Mouse (Mus musculus) erythroblast, embryonic 14.5 days (primary cell): ENCODE results near the gene Smc3. TPM values are rescaled to one million over a fixed set of nuclear protein-coding genes. Genes with fewer than 3 reads are reported as not detected.

Experiments
- H3K27me3 ChIP-seq: 2 replicates; pipeline ENCODE4 v1.6.1; 2012; ENCODE audit warnings: inconsistent platforms; ENCODE audit not compliant: control insufficient read depth
- H3K36me3 ChIP-seq: 2 replicates; pipeline ENCODE4 v1.6.1; 2012; ENCODE audit warnings: mild to moderate bottlenecking, inconsistent platforms; ENCODE audit not compliant: control insufficient read depth
- H3K4me1 ChIP-seq: 2 replicates; pipeline ENCODE4 v1.6.1; 2012; ENCODE audit warnings: inconsistent platforms; ENCODE audit not compliant: control insufficient read depth
- H3K4me3 ChIP-seq: replicated peaks from 2 replicates; pipeline ENCODE3; 2012; ENCODE audit warnings: moderate library complexity, mild to moderate bottlenecking, inconsistent platforms
- H3K9me3 ChIP-seq: 2 replicates; pipeline ENCODE4 v1.6.1; 2012; ENCODE audit warnings: low read length, inconsistent platforms, mixed read lengths; ENCODE audit not compliant: control insufficient read depth
- GATA1 ChIP-seq: IDR thresholded peaks from 2 replicates; pipeline ENCODE4 v1.6.1; 2012; ENCODE audit warnings: low read length, inconsistent platforms, mixed read lengths
- TAL1 ChIP-seq: IDR thresholded peaks from 3 replicates; pipeline ENCODE4 v1.6.1; 2012; ENCODE audit warnings: low read length, inconsistent platforms, mixed read lengths
- polyA plus RNA-seq: library from polyadenylated mRNA; stranded (reverse); fragments of >175 nt; gene quantifications from 2 replicates; pipeline ENCODE4 v1.2.3, GENCODE M21; 2012

The Smc3 gene
- polyA plus RNA-seq, 1 experiment, result 3.6 TPM

DNA sequence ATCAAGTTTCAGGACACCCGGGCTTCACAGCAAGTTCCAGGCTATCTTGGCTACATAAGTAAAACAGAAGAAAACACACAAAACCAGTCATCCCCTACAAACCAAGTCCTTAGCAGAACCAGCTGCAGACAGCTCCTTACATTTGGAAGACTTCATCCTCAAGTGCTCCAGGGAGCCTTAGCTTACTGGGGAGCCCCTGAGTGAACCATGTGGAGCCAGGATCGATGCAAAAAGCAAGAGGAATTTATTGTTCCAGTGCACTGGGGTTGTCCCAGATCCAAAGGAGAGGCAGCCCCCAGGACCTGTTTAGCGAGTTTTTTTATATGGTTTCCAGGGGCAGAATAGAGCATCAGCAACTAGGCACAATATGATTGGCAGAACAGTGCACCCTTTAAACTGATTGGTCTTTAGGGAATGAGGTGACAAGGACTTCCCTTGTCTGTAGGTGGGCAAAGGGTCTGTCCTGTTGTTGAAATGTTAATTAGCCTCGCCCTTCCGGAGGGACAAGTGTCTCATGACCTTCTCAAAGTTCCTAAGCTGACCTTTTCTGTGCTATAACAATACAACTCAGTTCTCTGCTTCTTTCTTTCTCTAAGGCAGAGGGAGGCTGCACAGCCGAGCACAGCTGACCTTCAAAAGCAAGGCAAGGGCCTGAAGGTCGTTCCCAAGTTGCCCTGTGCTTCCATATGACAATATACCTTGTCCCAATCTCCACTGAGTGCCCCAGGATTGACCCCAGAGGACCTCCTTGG is 3.3 kb upstream of the Smc3 start:
- Histone ChIP-seq H3K4me3 (no peak overlapping the region), H3K4me1 (peaks cover 12% of the 10 kb centered on the region), H3K27me3 (0 out of 2 replicates have a peak, but pooled peaks cover 2% of the 10 kb centered on the region), H3K9me3 (no peaks in the 10 kb centered on the region), H3K36me3 (peaks cover 3% of the 10 kb centered on the region)
- TF ChIP-seq GATA1 (no peak), TAL1 (no peak)

DNA sequence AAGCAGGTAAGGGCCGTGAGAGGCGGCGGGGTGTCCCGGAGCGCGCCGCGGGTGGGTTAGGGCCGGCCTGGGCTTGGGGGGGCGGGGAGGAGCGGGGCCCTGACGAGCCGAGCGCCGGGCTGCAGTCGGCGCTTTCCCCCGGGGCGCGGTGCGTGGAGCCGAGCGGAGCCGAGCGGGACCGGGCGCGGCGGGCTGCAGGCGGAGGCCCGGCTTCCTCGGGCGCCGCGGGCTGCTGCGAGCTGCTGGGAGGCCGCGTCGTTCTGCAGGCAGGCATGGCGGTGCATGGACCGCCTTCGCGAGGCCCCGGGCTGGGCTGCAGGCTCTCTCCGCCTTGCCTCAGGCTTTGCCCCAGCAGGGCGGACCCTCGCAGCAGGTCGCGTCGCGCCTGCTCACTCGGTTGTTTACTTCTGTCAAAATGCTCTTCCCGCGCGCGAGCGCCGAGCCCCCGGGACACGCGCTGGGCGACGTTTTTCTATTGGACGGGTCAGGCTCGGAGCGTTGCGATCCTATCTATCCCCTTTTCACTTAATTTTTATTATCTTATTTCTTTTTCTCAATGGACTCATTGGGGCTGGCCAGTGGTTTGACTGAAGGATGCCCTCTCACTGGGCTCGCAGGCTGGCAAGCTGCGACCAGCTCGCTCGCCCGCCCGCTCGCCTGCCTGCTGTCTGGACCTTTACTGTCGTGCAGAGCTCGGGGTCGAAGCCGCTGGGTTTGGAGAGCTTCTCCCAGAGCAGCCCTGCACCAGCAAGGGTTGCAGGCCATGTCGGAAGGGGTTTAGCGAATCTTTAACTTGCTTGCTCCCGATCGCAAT is 558 bp downstream of the Smc3 start:
- Histone ChIP-seq H3K27me3 (no peaks in the 10 kb centered on the region), H3K36me3 (peaks cover 39% of the 10 kb centered on the region)
- TF ChIP-seq GATA1, result no peak
- no peak for TF ChIP-seq TAL1

DNA sequence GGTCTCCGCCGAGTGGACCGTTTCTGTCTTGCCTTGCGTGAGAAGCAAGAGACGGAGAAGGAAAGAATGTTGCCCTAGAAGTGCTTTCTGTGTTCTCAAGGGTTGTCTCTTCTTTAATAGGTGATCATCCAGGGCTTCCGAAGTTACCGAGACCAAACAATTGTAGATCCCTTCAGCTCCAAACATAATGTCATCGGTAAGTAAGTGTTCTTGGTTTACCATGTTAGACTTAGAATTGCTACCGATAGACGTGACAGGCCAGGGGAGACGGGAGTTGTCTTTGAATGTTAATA is 1.1 kb downstream of the Smc3 start:
- H3K27me3 ChIP-seq, result no peaks in the 10 kb centered on the region
- H3K36me3 ChIP-seq, result peaks cover 44% of the 10 kb centered on the region
- peaks cover 31% of the 10 kb centered on the region for H3K4me1 ChIP-seq
- TF ChIP-seq TAL1, result no peak
- TF ChIP-seq GATA1, result no peak
- no peaks in the 10 kb centered on the region for H3K9me3 ChIP-seq
- peak overlapping the region; percentile 90 for H3K4me3 ChIP-seq

More for the DNA sequence above, 558 bp downstream of the Smc3 start:
- Histone ChIP-seq H3K9me3 (no peaks in the 10 kb centered on the region), H3K4me3 (peak overlapping the region; percentile 90), H3K4me1 (peaks cover 30% of the 10 kb centered on the region)

DNA sequence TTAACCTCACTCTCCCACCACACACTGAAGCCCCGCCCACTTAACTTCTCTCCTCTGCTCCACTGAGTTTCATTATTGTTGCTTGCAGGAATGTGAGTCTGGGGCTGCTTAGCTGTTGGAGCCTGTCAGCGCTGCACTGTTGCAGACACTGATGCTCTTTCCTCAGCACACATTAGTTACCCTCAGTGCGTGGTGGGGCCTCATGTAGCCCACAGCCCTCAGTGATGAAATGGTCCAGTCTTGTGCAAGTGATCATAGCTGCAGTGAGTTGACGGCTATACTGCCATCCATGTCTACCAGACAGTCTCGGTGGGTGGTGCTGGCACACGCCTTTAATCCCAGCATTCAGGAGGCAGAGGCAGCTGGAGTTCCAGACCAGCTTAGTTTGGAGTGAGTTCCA is 8.7 kb downstream of the Smc3 start:
- peaks cover 92% of the 10 kb centered on the region for H3K36me3 ChIP-seq
- H3K27me3 ChIP-seq, result no peaks in the 10 kb centered on the region
- no peaks in the 10 kb centered on the region for H3K9me3 ChIP-seq
- no peak overlapping the region for H3K4me3 ChIP-seq
- TF ChIP-seq GATA1, result no peak
- peaks cover 28% of the 10 kb centered on the region for H3K4me1 ChIP-seq

DNA sequence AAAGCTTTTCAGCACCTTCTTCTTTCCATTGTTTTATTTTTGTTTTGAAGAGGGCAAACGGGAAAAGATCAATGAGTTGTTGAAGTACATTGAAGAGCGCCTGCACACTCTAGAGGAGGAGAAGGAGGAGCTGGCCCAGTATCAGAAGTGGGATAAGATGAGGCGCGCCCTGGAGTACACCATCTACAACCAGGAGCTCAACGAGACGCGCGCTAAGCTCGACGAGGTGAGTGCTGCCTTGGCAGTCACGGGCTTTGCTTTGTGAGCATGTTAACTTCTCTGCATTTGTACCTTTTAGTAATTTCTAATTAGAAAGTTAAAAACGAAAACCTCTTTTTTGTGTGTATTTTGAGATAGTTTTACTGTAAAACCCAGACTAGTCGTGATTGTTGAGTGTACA is 21.5 kb downstream of the Smc3 start:
- H3K4me1 ChIP-seq, result no peaks in the 10 kb centered on the region
- no peaks in the 10 kb centered on the region for H3K27me3 ChIP-seq
- TF ChIP-seq TAL1 (no peak), GATA1 (no peak)
- H3K4me3 ChIP-seq, result no peak overlapping the region
- H3K36me3 ChIP-seq, result peaks cover 99% of the 10 kb centered on the region
- no peaks in the 10 kb centered on the region for H3K9me3 ChIP-seq

DNA sequence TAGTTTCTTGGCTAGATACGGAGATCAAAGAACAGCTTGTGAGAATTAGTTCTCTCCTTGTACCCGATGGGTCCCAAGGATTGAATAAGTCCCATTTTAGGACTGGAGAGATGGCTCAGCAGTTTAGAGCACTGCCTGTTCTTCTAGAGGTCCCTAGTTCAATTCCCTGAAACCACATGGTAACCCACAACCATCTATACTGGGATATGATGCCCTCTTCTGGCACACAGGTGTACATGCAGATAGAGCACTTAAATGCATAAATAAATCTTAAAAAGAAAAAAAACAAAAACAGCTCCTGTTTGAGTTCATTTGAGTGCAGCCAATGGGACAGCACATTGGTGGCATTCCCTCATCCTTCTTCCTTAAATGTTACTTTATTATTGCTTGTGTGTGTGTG is 37.8 kb downstream of the Smc3 start:
- Histone ChIP-seq H3K36me3 (peaks cover 95% of the 10 kb centered on the region), H3K9me3 (no peaks in the 10 kb centered on the region), H3K4me1 (no peaks in the 10 kb centered on the region), H3K4me3 (no peak overlapping the region), H3K27me3 (no peaks in the 10 kb centered on the region)
- no peak for TF ChIP-seq GATA1
- TF ChIP-seq TAL1, result no peak

DNA sequence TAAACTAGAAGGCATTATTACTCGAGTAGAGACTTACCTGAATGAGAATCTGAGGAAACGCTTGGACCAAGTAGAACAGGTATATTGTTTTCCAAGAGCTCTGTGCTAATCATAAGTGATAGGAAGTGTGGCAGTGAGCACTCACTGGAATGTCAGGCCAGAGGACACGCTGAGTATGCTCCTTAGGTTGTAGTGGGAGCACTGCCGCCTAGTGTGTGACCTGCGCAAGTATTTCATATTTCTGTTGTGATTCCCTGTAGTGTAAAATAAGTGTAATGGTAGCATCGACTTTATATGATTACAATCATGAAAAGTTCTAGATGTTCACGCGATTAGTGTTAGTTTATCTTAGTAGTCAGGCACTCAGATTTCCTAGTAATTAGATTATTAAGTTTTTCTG is 38.5 kb downstream of the Smc3 start:
- Histone ChIP-seq H3K4me3 (no peak overlapping the region), H3K4me1 (no peaks in the 10 kb centered on the region), H3K36me3 (peaks cover 95% of the 10 kb centered on the region), H3K9me3 (no peaks in the 10 kb centered on the region), H3K27me3 (no peaks in the 10 kb centered on the region)
- TF ChIP-seq TAL1, result no peak
- TF ChIP-seq GATA1, result no peak

DNA sequence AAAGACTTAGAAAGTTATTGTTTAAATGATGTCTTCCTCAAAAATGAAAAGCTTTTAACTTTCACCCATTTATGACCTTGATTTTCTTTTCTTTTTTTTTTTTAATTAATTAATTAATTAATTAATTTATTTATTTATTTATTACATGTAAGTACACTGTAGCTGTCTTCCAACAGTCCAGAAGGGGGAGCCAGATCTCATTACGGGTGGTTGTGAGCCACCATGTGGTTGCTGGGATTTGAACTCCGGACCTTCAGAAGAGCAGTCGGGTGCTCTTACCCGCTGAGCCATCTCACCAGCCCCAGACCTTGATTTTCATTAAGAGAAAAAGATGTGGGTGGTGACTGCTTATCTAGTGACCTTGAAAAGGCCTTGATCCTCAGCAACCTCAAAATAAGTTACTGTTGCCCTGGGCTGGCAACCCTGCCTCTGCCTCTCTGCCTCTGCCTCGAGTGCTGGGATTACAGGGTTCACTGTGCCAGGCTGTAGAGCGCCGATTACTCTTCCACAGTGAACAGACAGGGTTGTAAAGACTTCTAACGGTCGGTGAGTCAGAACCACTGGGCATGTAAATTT is 43.9 kb downstream of the Smc3 start:
- Histone ChIP-seq H3K4me1 (no peaks in the 10 kb centered on the region), H3K27me3 (no peaks in the 10 kb centered on the region), H3K4me3 (no peak overlapping the region), H3K36me3 (peaks cover 93% of the 10 kb centered on the region), H3K9me3 (no peaks in the 10 kb centered on the region)
- TF ChIP-seq GATA1, result no peak
- no peak for TF ChIP-seq TAL1

DNA sequence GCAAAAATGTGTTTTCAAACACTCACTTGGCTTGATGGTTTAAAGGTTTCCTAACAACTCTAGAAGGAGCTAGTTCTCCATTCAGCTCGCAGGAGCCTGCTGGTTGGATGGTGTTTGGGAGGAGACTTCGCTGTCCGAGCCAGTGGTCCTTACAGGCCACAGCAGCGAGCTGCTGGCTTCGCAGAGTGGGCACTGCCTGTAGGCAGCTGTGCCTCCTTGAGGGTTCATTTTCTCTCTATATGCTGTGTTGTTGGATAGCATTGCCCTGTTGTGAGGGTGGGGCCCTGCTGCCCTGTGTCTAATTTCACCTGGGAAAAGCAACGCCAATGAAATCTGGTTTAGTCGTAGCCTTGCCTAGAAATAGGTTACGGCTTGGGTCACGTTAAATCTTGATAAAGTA is 47.1 kb downstream of the Smc3 start:
- Histone ChIP-seq H3K4me3 (no peak overlapping the region), H3K4me1 (no peaks in the 10 kb centered on the region), H3K36me3 (peaks cover 70% of the 10 kb centered on the region), H3K27me3 (no peaks in the 10 kb centered on the region), H3K9me3 (no peaks in the 10 kb centered on the region)
- TF ChIP-seq TAL1 (no peak), GATA1 (no peak)
